Mouse (Mus musculus) kidney, adult 2 months (tissue): ENCODE measurements at regions not wholly inside any gene's neighbourhood (a gene's known extent, or its start where the extent isn't known, plus 50 kb on each side); places are given as distances from the start of the nearest gene placed in this dataset.

ENCODE experiments used
- CTCF ChIP-seq: fragments of 200-500 bp; conservative IDR thresholded peaks from 2 replicates; pipeline ENCODE4 v1.5.1; 2011; ENCODE audit warnings: low read depth, mild to moderate bottlenecking, control low read depth, low read length, moderate library complexity, mixed read lengths; ENCODE audit not compliant: insufficient read depth, insufficient read length
- POLR2A ChIP-seq: fragments of 200-500 bp; IDR thresholded peaks from one replicate; pipeline ENCODE4 v1.6.1; 2011; ENCODE audit warnings: low read depth, low read length, control low read depth

- TF ChIP-seq POLR2A, result no peak
- TF ChIP-seq CTCF, result no peak
These were observed 332.7 kb downstream of the Kcnj2 start for GRCm38 (mm10) chr11:111398706-111399105.
